Mouse (Mus musculus) embryonic facial prominence, embryonic 11.5 days (tissue): ENCODE results near the gene Prkn. TPM values are rescaled to one million over a fixed set of nuclear protein-coding genes. Genes with fewer than 3 reads are reported as not detected.

ENCODE experiments used
- ATAC-seq: fragments of 200-750 bp; cut with Nextera tagmentation; replicated peaks from 2 replicates; pipeline ENCODE4 v1.8.0; 2017; ENCODE audit warnings: low read depth; ENCODE audit not compliant: insufficient number of reproducible peaks, low FRiP score, low TSS enrichment
- DNase-seq: peaks from one replicate; pipeline ENCODE4 v3.0.0-alpha.2; 2015; ENCODE audit warnings: low spot score
- H3K27ac ChIP-seq: fragments of 300-500 bp; sonication (generic); replicated peaks from 2 replicates; pipeline ENCODE4 v1.5.1; 2014; ENCODE audit warnings: mild to moderate bottlenecking, low read depth, low read length, control low read depth
- H3K27me3 ChIP-seq: fragments of 300-500 bp; sonication (generic); 2 replicates; pipeline ENCODE4 v1.6.1; 2014; ENCODE audit warnings: mild to moderate bottlenecking, low read length, moderate library complexity, mixed read lengths; ENCODE audit not compliant: control insufficient read depth, insufficient read depth
- H3K36me3 ChIP-seq: fragments of 300-500 bp; sonication (generic); replicated peaks from 2 replicates; pipeline ENCODE4 v1.6.1; 2014; ENCODE audit warnings: low read depth, mild to moderate bottlenecking, low read length, moderate library complexity, mixed read lengths; ENCODE audit not compliant: control insufficient read depth, insufficient read depth
- H3K4me1 ChIP-seq: fragments of 300-500 bp; sonication (generic); 2 replicates; pipeline ENCODE4 v1.6.1; 2014; ENCODE audit warnings: low read length, mixed read lengths; ENCODE audit not compliant: control insufficient read depth, insufficient read depth
- H3K4me2 ChIP-seq: fragments of 300-500 bp; sonication (generic); 2 replicates; pipeline ENCODE4 v1.6.1; 2014; ENCODE audit warnings: low read depth, mild to moderate bottlenecking, control low read depth, low read length, moderate library complexity
- H3K4me3 ChIP-seq: fragments of 300-500 bp; sonication (generic); 2 replicates; pipeline ENCODE4 v1.5.1; 2014; ENCODE audit warnings: low read depth, low read length, control low read depth
- H3K9ac ChIP-seq: fragments of 300-500 bp; sonication (generic); replicated peaks from 2 replicates; pipeline ENCODE4 v1.6.1; 2014; ENCODE audit warnings: mild to moderate bottlenecking, control low read depth, low read length
- H3K9me3 ChIP-seq: fragments of 300-500 bp; sonication (generic); replicated peaks from 2 replicates; pipeline ENCODE4 v1.6.1; 2016; ENCODE audit warnings: mild to moderate bottlenecking, low read length, inconsistent platforms, mixed read lengths; ENCODE audit not compliant: control insufficient read depth
- WGBS: fragments of 180-500 bp; shearing (Covaris S2); extraction: QIAGEN DNeasy Blood & Tissue Kit; methylation state at CpG from one replicate; pipeline ENCODE4 v1.1.7; 2014; 5-methylcytosine and 5-hydroxymethylcytosine counted together
- polyA plus RNA-seq: library from polyadenylated mRNA; unstranded; fragments of >200 nt; fragmentation: Nextera tagmentation; extraction: Ambion mirVana; gene quantifications from 2 replicates; pipeline ENCODE4 v1.2.1, GENCODE M21; 2014

Gene Prkn
- polyA plus RNA-seq, 1 experiment from 2014 or later = 0.97 TPM

DNA sequence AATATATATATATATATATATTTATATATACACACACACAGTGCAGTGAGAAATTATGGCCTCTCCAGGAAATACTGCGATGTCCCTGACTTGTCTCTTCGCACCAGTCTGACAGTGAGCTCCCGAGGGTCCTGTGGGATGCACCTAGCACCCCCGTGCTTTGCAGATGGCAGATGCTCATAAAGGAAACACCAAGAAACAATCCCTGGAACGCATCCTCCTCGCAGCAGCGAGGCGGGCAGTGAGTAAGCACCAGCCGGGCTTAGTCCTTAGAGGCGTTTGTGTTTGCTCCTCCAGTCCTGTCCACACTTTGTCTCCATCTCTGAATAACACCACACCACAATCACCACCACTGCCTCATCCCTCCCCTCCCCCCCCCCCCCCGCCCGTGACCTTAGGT lies 939.4 kb downstream of the Prkn start:
- no peak overlapping the region for H3K4me3 ChIP-seq
- no peaks in the 10 kb centered on the region for H3K36me3 ChIP-seq
- H3K9me3 ChIP-seq = no peaks in the 10 kb centered on the region
- 86% methylated on average over 10 of the region's 12 CpGs for WGBS
- no peak overlapping the region for H3K27ac ChIP-seq
- no peak for ATAC-seq
- no peaks in the 10 kb centered on the region for H3K4me1 ChIP-seq
- no peaks in the 10 kb centered on the region for H3K27me3 ChIP-seq
- no peak overlapping the region for H3K4me2 ChIP-seq
- no peak overlapping the region for H3K9ac ChIP-seq
- no peak for DNase-seq

DNA sequence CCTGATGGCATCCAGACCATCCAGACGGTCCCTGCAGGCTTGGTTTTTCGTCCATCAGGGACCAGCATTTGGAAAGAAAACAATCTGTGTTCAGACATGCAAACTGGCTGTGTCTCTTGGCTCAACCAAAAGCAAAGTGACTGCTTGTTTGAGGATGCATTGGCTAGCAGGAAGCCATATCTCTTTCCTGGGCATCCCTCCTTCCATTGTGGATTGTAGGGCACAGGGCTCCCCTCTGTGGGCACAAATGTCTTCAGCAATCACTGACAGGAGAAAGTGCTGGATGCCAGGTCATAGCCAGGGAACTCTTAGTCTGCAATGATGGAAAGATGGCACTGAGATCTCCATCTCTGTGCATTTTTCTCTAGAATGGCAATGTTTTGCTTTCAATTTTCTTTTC lies 939.8 kb downstream of the Prkn start:
- Histone ChIP-seq H3K36me3 (no peaks in the 10 kb centered on the region), H3K9ac (no peak overlapping the region), H3K27ac (no peak overlapping the region), H3K4me1 (no peaks in the 10 kb centered on the region), H3K9me3 (no peaks in the 10 kb centered on the region), H3K4me2 (no peak overlapping the region), H3K27me3 (no peaks in the 10 kb centered on the region), H3K4me3 (no peak overlapping the region)
- ATAC-seq (no peak), DNase-seq (no peak)
- 40% methylated on average over 2 of the region's 2 CpGs for WGBS

DNA sequence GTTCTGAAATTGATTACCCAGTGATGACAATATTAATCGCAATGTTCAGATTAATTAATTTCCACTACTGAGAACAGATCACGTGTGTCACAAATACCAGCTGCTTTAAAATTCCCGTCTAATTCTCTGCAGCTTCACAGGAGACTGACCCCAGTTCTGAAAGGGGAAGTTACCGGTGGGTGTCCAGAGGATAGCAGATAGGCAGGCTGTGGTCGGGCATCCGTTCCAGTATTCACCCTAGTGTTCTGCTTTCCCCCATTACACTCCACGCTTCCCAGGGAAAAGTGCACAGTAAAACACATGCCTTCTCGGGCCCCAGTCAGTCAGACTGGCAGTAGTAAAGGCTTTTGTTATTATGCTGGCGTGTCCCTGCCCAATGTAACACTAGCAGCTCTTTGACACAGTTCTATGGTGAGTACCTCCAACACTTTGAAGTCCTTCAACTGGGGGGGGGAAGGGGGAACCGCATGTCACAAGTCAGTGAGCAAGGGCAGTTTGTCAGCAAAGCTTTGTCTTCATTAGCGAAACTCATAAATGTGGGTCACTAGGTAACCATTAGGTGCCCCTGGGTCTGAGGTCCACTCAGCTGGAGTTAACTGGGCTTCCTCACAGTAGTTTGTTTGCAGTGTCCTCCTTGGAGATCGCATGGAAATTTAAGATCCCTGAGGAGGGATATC lies 940.8 kb downstream of the Prkn start:
- no peak for DNase-seq

GRCm38 (mm10) chr17:11788270-11788936 lies 948.2 kb downstream of the Prkn start:
- Histone ChIP-seq H3K4me1 (no peaks in the 10 kb centered on the region), H3K27ac (no peak overlapping the region), H3K9ac (no peak overlapping the region), H3K4me2 (no peak overlapping the region), H3K9me3 (no peaks in the 10 kb centered on the region), H3K36me3 (no peaks in the 10 kb centered on the region), H3K27me3 (no peaks in the 10 kb centered on the region), H3K4me3 (no peak overlapping the region)
- DNase-seq (no peak), ATAC-seq (no peak)
- 84% methylated on average over 9 of the region's 9 CpGs for WGBS

More for the DNA sequence above, 940.8 kb downstream of the Prkn start:
- Histone ChIP-seq H3K9me3 (no peaks in the 10 kb centered on the region), H3K27me3 (no peaks in the 10 kb centered on the region), H3K4me2 (no peak overlapping the region), H3K36me3 (no peaks in the 10 kb centered on the region), H3K4me1 (no peaks in the 10 kb centered on the region), H3K27ac (no peak overlapping the region), H3K4me3 (no peak overlapping the region), H3K9ac (no peak overlapping the region)
- WGBS = 65% methylated on average over 12 of the region's 12 CpGs
- no peak for ATAC-seq

DNA sequence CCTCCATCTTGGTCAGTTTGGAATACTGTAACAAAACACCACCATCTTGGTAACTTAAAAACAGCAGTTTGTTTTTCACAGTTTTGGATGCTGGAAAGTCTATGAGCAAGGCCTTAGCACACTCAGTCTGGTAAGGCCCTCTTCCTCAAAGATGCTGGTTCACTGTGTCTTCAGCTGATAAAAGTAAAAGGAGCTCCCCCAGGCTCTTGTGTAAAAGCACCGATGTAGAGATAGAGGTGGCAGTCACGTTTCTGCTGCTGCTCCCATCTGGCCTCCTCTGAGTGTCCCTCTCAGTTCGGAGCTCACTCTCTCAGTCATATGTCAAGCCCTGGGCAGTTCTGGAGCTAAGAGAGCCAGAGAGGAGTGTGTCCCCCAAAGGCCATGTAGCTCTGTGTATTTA lies 955.8 kb downstream of the Prkn start:
- Histone ChIP-seq H3K9ac (no peak overlapping the region), H3K36me3 (no peaks in the 10 kb centered on the region), H3K9me3 (no peaks in the 10 kb centered on the region), H3K4me3 (no peak overlapping the region), H3K27me3 (no peaks in the 10 kb centered on the region), H3K4me1 (no peaks in the 10 kb centered on the region), H3K4me2 (no peak overlapping the region), H3K27ac (no peak overlapping the region)
- WGBS = 75% methylated on average over 3 of the region's 3 CpGs
- ATAC-seq = no peak
- DNase-seq = no peak

DNA sequence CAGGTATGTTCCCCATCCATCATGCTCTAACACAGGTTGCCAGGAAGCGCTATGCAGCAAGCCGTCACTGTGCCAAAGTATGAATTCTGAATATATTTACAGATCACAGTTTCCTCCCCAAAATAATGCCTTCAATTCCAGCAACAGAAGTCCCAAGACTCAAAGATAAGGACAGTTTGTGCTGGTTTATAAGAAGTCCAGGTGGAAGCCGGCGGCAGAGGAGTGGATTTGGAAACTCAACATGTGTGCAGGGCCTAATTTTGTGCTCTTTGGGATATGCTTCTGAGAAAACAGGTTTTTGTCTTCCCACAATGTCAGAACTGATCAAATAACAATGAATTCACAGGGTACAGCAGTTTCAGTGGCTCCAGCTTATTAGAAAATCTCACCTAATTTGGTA lies 961.0 kb downstream of the Prkn start:
- Histone ChIP-seq H3K4me3 (no peak overlapping the region), H3K27me3 (no peaks in the 10 kb centered on the region), H3K4me1 (no peaks in the 10 kb centered on the region), H3K27ac (no peak overlapping the region), H3K4me2 (no peak overlapping the region), H3K9me3 (no peaks in the 10 kb centered on the region), H3K36me3 (no peaks in the 10 kb centered on the region), H3K9ac (no peak overlapping the region)
- DNase-seq = no peak
- 88% methylated on average over 4 of the region's 4 CpGs for WGBS
- ATAC-seq = no peak

DNA sequence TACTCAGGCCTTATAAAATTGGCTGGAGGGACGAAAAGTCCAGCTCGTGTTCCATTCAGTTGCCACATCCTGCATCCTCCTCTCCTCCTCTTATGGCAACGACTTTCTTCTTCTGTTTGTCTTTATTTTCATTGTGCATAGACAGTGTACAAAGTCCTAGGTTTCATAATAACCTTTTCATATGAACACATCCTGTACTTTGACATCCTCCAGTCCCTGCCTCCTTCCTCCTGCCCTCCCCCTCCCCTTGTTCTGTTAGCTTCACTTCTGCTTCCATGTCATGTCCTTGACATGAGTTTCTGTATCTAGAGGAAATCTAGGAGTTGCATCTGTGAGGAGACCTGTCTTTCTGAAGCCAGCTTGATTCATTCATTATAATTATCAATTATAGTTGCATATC lies 967.1 kb downstream of the Prkn start:
- ATAC-seq (no peak), DNase-seq (no peak)
- 85% methylated on average over 3 of the region's 3 CpGs for whole genome bisulfite sequencing
- Histone ChIP-seq H3K36me3 (no peaks in the 10 kb centered on the region), H3K9me3 (no peaks in the 10 kb centered on the region), H3K9ac (no peak overlapping the region), H3K27me3 (no peaks in the 10 kb centered on the region), H3K4me1 (no peaks in the 10 kb centered on the region), H3K4me3 (no peak overlapping the region), H3K4me2 (no peak overlapping the region), H3K27ac (no peak overlapping the region)

- Histone ChIP-seq H3K27ac (no peak overlapping the region), H3K36me3 (no peaks in the 10 kb centered on the region), H3K9ac (no peak overlapping the region), H3K27me3 (no peaks in the 10 kb centered on the region), H3K4me1 (no peaks in the 10 kb centered on the region), H3K4me2 (no peak overlapping the region), H3K4me3 (no peak overlapping the region), H3K9me3 (no peaks in the 10 kb centered on the region)
- DNase-seq (peak; percentile 5), ATAC-seq (no peak)
- WGBS = 42% methylated on average over 2 of the region's 2 CpGs
Measured at GRCm38 (mm10) chr17:11817886-11818285, 977.7 kb downstream of the Prkn start.
